Mouse (Mus musculus): ENCODE measurements around the gene Nid1.

GRCm38 (mm10) chr13:13505063-13505462 is 67.7 kb downstream of the Nid1 start:
- no peak for TF ChIP-seq CTCF (IDR thresholded peaks at IDR 0.05; ENCODE audit: low read depth, low read length)
- TF ChIP-seq POLR2A (IDR thresholded peaks at IDR 0.05; ENCODE audit: borderline replicate concordance, low read depth, low read length), result no peak

All from bone marrow macrophage, adult 2 months (primary cell).